Mouse (Mus musculus): ENCODE measurements around the gene Pcdh7.

- no peak for TF ChIP-seq EP300 (IDR thresholded peaks at IDR 0.05; ENCODE audit: insufficient read depth, low read depth, low read length)
- no peak for TF ChIP-seq POLR2A (IDR thresholded peaks at IDR 0.05; ENCODE audit: insufficient read depth, low read length)
- no peak for TF ChIP-seq CTCF (IDR thresholded peaks at IDR 0.05; ENCODE audit: low read depth, low read length)
Measured at GRCm38 (mm10) chr5:57767346-57767745, 49.6 kb downstream of the Pcdh7 start.

Data from ES-Bruce4 (cell line).